Mouse (Mus musculus) heart, postnatal 36 days (tissue): ENCODE results near the gene Loxl4. TPM values are rescaled to one million over a fixed set of nuclear protein-coding genes. Genes with fewer than 3 reads are reported as not detected.

Experiments used
- DNase-seq, 2 experiments: peaks; one replicate each; pipeline ENCODE4 v3.0.0; 2021 to 2022
- intact Hi-C: fragments of 180-260 bp; cut with DNase I; formaldehyde crosslinking; loops from one replicate; pipeline ENCODE4 v1.15.1; 2025
- total RNA-seq, 2 experiments: library from RNA; stranded (reverse); gene quantifications; 2 replicates each; pipeline ENCODE4 v1.2.3; 2021

Loxl4 gene
- total RNA-seq, 2 experiments from 2014 or later, result 1.1 to 1.4 TPM

- intact Hi-C loops, result no loop called here
- DNase-seq, result no peak
Measured at GRCm38 (mm10) chr19:42613116-42613515, 503 bp upstream of the Loxl4 start.

- intact Hi-C loops, result no loop called here
- no peak for DNase-seq
Measured at GRCm38 (mm10) chr19:42611746-42612145, 867 bp downstream of the Loxl4 start.

- intact Hi-C loops, result no loop called here
- DNase-seq, result no peak
Measured at GRCm38 (mm10) chr19:42609716-42610115, 2.9 kb downstream of the Loxl4 start.

- intact Hi-C loops, result no loop called here
- DNase-seq, result no peak
Measured at GRCm38 (mm10) chr19:42608082-42608481, 4.5 kb downstream of the Loxl4 start.

- intact Hi-C loops, result no loop called here
- DNase-seq, result no peak
Measured at GRCm38 (mm10) chr19:42602576-42602975, 10.0 kb downstream of the Loxl4 start.

GRCm38 (mm10) chr19:42602041-42602440 is 10.6 kb downstream of the Loxl4 start:
- intact Hi-C loops, result no loop called here
- no peak for DNase-seq

GRCm38 (mm10) chr19:42601445-42601844 is 11.2 kb downstream of the Loxl4 start:
- no peak for DNase-seq
- intact Hi-C loops, result no loop called here

GRCm38 (mm10) chr19:42600591-42600990 is 12.0 kb downstream of the Loxl4 start:
- intact Hi-C loops, result no loop called here
- no peak for DNase-seq

GRCm38 (mm10) chr19:42599891-42600290 is 12.7 kb downstream of the Loxl4 start:
- intact Hi-C loops, result no loop called here
- DNase-seq, result no peak

- DNase-seq, result no peak
- intact Hi-C loops, result no loop called here
Measured at GRCm38 (mm10) chr19:42597896-42598295, 14.7 kb downstream of the Loxl4 start.

- intact Hi-C loops, result no loop called here
- no peak for DNase-seq
Measured at GRCm38 (mm10) chr19:42597286-42597685, 15.3 kb downstream of the Loxl4 start.

GRCm38 (mm10) chr19:42595066-42595465 is 17.5 kb downstream of the Loxl4 start:
- intact Hi-C loops, result no loop called here
- no peak for DNase-seq

GRCm38 (mm10) chr19:42593456-42593855 is 19.2 kb downstream of the Loxl4 start:
- intact Hi-C loops, result no loop called here
- DNase-seq, result no peak

GRCm38 (mm10) chr19:42591534-42591933 is 21.1 kb downstream of the Loxl4 start:
- intact Hi-C loops, result no loop called here
- no peak for DNase-seq

GRCm38 (mm10) chr19:42589246-42589645 is 23.4 kb downstream of the Loxl4 start:
- intact Hi-C loops, result loop anchor here (1.0 to 5.0 kb wide), 2 partner anchors 48 to 155 kb away; no protein-coding TSS in a partner anchor
- no peak for DNase-seq

GRCm38 (mm10) chr19:42587704-42588103 is 24.9 kb downstream of the Loxl4 start:
- no peak for DNase-seq
- intact Hi-C loops, result loop anchor here (1.0 to 5.0 kb wide), 2 partner anchors 50 to 68 kb away; no protein-coding TSS in a partner anchor

- intact Hi-C loops, result no loop called here
- no peak for DNase-seq
Measured at GRCm38 (mm10) chr19:42584188-42584587, 28.4 kb downstream of the Loxl4 start.

GRCm38 (mm10) chr19:42583677-42584076 is 28.9 kb downstream of the Loxl4 start:
- no peak for DNase-seq
- intact Hi-C loops, result no loop called here

- intact Hi-C loops, result no loop called here
- no peak for DNase-seq
Measured at GRCm38 (mm10) chr19:42582811-42583370, 29.7 kb downstream of the Loxl4 start.

GRCm38 (mm10) chr19:42580701-42581100 is 31.9 kb downstream of the Loxl4 start:
- no peak for DNase-seq
- intact Hi-C loops, result no loop called here

- no peak for DNase-seq
- intact Hi-C loops, result no loop called here
Measured at GRCm38 (mm10) chr19:42578631-42579030, 34.0 kb downstream of the Loxl4 start.

- no peak for DNase-seq
- intact Hi-C loops, result no loop called here
Measured at GRCm38 (mm10) chr19:42576856-42577255, 35.8 kb downstream of the Loxl4 start.

GRCm38 (mm10) chr19:42575317-42575716 is 37.3 kb downstream of the Loxl4 start:
- intact Hi-C loops, result no loop called here
- DNase-seq, result no peak
